Mouse (Mus musculus) frontal cortex, adult 2 months (tissue): Measurements from ENCODE around the gene Ubiad1. TPM values are rescaled to one million over a fixed set of nuclear protein-coding genes. Genes with fewer than 3 reads are reported as not detected.

ENCODE experiments used
- DNase-seq, 2 experiments: peaks; one replicate each; pipeline ENCODE4 v3.0.0; 2022; ENCODE audit warnings: low spot score in 1 of 2; ENCODE audit errors: extremely low spot score in 1 of 2
- polyA plus RNA-seq: library from polyadenylated mRNA; depleted of rRNA; stranded (reverse); fragments of >200 nt; gene quantifications from 2 replicates; pipeline ENCODE4 v1.2.3, GENCODE M21; 2012; rRNA removed

The Ubiad1 gene
- 10.4 and 10.7 TPM in 2 replicates for polyA plus RNA-seq

- peak in 1 of 2 experiments; percentile 69 for DNase-seq
These were observed at the start of gene Ubiad1 for GRCm38 (mm10) chr4:148444250-148444967. TSS of gene Ubiad1 (minus strand) at chr4:148444771.

- peak in 1 of 2 experiments; percentile 43 for DNase-seq
These were observed 46.9 kb upstream of the Ubiad1 start for GRCm38 (mm10) chr4:148491448-148491847.

- peak in 1 of 2 experiments; percentile 37 for DNase-seq
These were observed 45.9 kb upstream of the Ubiad1 start for GRCm38 (mm10) chr4:148490502-148490901.

GRCm38 (mm10) chr4:148487841-148488240 is 43.3 kb upstream of the Ubiad1 start:
- no peak for DNase-seq

- DNase-seq = no peak
These were observed 39.9 kb upstream of the Ubiad1 start for GRCm38 (mm10) chr4:148484511-148484910.

GRCm38 (mm10) chr4:148481557-148482168 is 37.1 kb upstream of the Ubiad1 start:
- no peak for DNase-seq

- no peak for DNase-seq
These were observed 35.7 kb upstream of the Ubiad1 start for GRCm38 (mm10) chr4:148480245-148480644.

GRCm38 (mm10) chr4:148473496-148473895 is 28.9 kb upstream of the Ubiad1 start:
- DNase-seq = no peak

- DNase-seq = no peak
These were observed 28.0 kb upstream of the Ubiad1 start for GRCm38 (mm10) chr4:148472436-148473174.

- no peak for DNase-seq
These were observed 26.8 kb upstream of the Ubiad1 start for GRCm38 (mm10) chr4:148471363-148471806.

- DNase-seq = no peak
These were observed 25.1 kb upstream of the Ubiad1 start for GRCm38 (mm10) chr4:148469487-148470252.

GRCm38 (mm10) chr4:148468396-148468795 is 23.8 kb upstream of the Ubiad1 start:
- DNase-seq = no peak

- DNase-seq = peak in 1 of 2 experiments; percentile 43
These were observed 22.0 kb upstream of the Ubiad1 start for GRCm38 (mm10) chr4:148466511-148467079.

- DNase-seq = no peak
These were observed 20.3 kb upstream of the Ubiad1 start for GRCm38 (mm10) chr4:148464869-148465268.

GRCm38 (mm10) chr4:148464301-148464700 is 19.7 kb upstream of the Ubiad1 start:
- DNase-seq = no peak

- peak in 1 of 2 experiments; percentile 62 for DNase-seq
These were observed 18.8 kb upstream of the Ubiad1 start for GRCm38 (mm10) chr4:148463208-148463960.

GRCm38 (mm10) chr4:148462717-148463116 is 18.1 kb upstream of the Ubiad1 start:
- no peak for DNase-seq

GRCm38 (mm10) chr4:148461772-148462171 is 17.2 kb upstream of the Ubiad1 start:
- no peak for DNase-seq

GRCm38 (mm10) chr4:148460656-148461284 is 16.2 kb upstream of the Ubiad1 start:
- DNase-seq = no peak
